Mouse (Mus musculus): ENCODE measurements at regions not wholly inside any gene's neighbourhood (a gene's known extent, or its start where the extent isn't known, plus 50 kb on each side); places are given as distances from the start of the nearest gene placed in this dataset.

DNA sequence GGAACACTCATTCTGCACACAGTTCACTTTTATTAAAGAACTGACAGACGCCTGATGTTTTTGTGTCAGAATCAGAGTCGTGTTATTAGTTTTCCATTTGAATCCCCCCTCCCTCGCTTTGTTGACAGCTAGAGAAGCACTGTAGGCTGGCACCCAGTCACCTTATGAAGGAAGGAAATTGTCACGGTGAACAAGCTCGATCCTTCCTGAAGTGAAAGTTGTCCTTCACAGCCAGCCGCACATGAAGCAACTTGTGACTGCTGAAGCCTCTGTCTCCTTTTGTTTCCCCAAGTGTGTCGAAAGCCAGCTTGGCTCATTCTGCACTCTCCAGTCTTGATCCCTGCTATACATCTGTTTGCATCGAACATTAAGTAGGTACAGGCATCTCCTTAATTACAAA, 364.6 kb upstream of the Ubash3b start:
- Histone ChIP-seq H3K9me3 (ENCODE audit: control insufficient read depth, low read length) (no peaks in the 10 kb centered on the region), H3K4me3 (replicated peaks; ENCODE audit: low read length) (no peak overlapping the region), H3K36me3 (ENCODE audit: control insufficient read depth, insufficient read depth, low read length) (0 out of 2 replicates have a peak, but pooled peaks cover 7% of the 10 kb centered on the region), H3K27ac (replicated peaks; ENCODE audit: low read depth, low read length) (0 out of 2 replicates have a peak overlapping the region, but pooled peaks have one; percentile 76), H3K4me2 (replicated peaks; ENCODE audit: low read depth, low read length, severe bottlenecking) (no peak overlapping the region), H3K27me3 (ENCODE audit: control insufficient read depth, insufficient read depth, low read length) (no peaks in the 10 kb centered on the region), H3K9ac (ENCODE audit: low read depth, low read length, severe bottlenecking) (no peak overlapping the region), H3K4me1 (ENCODE audit: control insufficient read depth, insufficient read depth, low read length) (peaks cover 27% of the 10 kb centered on the region)
- 54% methylated on average over 8 of the region's 8 CpGs for WGBS
- no peak for TF ChIP-seq POLR2A (IDR thresholded peaks at IDR 0.05; ENCODE audit: borderline replicate concordance, extremely low read depth, insufficient read depth, insufficient read length)
- no peak for DNase-seq (ENCODE audit: low spot score)
- ATAC-seq (ENCODE audit: low FRiP score, low read depth) = no peak

DNA sequence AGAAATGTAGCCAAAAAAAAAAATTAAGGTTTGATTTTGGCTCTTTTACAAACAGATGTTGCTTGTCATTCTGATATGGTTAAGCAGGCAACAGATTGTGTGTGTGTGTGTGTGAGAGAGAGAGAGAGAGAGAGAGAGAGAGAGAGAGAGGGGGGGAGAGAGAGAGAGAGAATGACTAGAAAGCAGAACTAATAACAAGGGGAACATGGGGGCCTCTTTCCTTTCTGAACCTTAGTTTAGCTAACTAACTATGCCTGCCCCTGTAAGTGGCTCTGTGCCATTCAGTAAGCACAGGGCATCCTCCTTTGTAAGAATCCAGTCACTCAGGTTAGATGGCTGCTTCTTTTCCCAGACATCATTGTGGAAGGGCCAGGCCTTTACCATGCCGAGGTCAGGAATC, 364.0 kb upstream of the Ubash3b start:
- Histone ChIP-seq H3K4me3 (replicated peaks; ENCODE audit: low read length) (no peak overlapping the region), H3K9ac (ENCODE audit: low read depth, low read length, severe bottlenecking) (no peak overlapping the region), H3K9me3 (ENCODE audit: control insufficient read depth, low read length) (no peaks in the 10 kb centered on the region), H3K27me3 (ENCODE audit: control insufficient read depth, insufficient read depth, low read length) (no peaks in the 10 kb centered on the region), H3K36me3 (ENCODE audit: control insufficient read depth, insufficient read depth, low read length) (0 out of 2 replicates have a peak, but pooled peaks cover 7% of the 10 kb centered on the region), H3K4me2 (replicated peaks; ENCODE audit: low read depth, low read length, severe bottlenecking) (no peak overlapping the region), H3K4me1 (ENCODE audit: control insufficient read depth, insufficient read depth, low read length) (peaks cover 27% of the 10 kb centered on the region), H3K27ac (replicated peaks; ENCODE audit: low read depth, low read length) (peak overlapping the region; percentile 76; the same call in 1 of the 2 replicates)
- ATAC-seq (ENCODE audit: low FRiP score, low read depth) (no peak), DNase-seq (ENCODE audit: low spot score) (peak; percentile 24)
- 41% methylated on average over 1 of the region's 1 CpGs for WGBS
- no peak for TF ChIP-seq POLR2A (IDR thresholded peaks at IDR 0.05; ENCODE audit: borderline replicate concordance, extremely low read depth, insufficient read depth, insufficient read length)

DNA sequence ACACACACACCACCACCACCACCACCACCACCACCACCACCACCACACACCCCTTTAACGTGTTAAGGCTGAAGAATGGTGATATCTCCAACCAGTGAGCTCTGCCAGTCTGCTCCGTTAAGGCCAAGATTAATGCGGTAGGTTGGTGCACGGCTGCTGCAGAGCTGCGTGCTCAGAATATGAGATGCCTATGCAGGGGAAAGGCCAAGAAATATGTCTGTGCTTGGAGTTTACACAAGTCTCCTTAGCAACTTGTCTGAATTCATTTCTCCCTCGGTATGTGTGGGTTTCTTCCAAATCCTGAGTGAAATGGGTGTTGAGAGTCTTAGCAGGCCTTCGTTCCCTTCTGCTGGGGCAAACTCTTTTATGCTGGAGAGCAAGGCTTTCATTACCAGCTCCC, 363.1 kb upstream of the Ubash3b start:
- Histone ChIP-seq H3K27ac (replicated peaks; ENCODE audit: low read depth, low read length) (peak overlapping the region; percentile 76), H3K9me3 (ENCODE audit: control insufficient read depth, low read length) (no peaks in the 10 kb centered on the region), H3K27me3 (ENCODE audit: control insufficient read depth, insufficient read depth, low read length) (no peaks in the 10 kb centered on the region), H3K4me3 (replicated peaks; ENCODE audit: low read length) (no peak overlapping the region), H3K4me1 (ENCODE audit: control insufficient read depth, insufficient read depth, low read length) (peaks cover 27% of the 10 kb centered on the region), H3K9ac (ENCODE audit: low read depth, low read length, severe bottlenecking) (no peak overlapping the region), H3K4me2 (replicated peaks; ENCODE audit: low read depth, low read length, severe bottlenecking) (no peak overlapping the region), H3K36me3 (ENCODE audit: control insufficient read depth, insufficient read depth, low read length) (0 out of 2 replicates have a peak, but pooled peaks cover 5% of the 10 kb centered on the region)
- DNase-seq (ENCODE audit: low spot score) = no peak
- 40% methylated on average over 7 of the region's 7 CpGs for WGBS
- peak; percentile 57; the same call in 1 of the 2 replicates for ATAC-seq (ENCODE audit: low FRiP score, low read depth)
- no peak for TF ChIP-seq POLR2A (IDR thresholded peaks at IDR 0.05; ENCODE audit: borderline replicate concordance, extremely low read depth, insufficient read depth, insufficient read length)

DNA sequence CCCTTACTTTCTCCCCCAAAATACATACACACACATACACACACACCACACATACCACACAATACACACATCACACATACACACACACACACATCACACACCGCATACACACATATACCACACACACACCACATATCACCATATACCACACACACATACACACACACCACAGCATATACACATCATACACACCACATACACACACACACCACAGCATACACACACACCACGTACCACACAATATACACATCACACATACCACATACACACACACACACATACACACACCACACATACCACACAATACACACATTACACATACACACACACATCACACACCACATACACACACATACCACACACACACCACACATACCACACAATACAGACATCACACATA, 362.5 kb upstream of the Ubash3b start:
- Histone ChIP-seq H3K9me3 (ENCODE audit: control insufficient read depth, low read length) (no peaks in the 10 kb centered on the region), H3K4me3 (replicated peaks; ENCODE audit: low read length) (no peak overlapping the region), H3K4me2 (replicated peaks; ENCODE audit: low read depth, low read length, severe bottlenecking) (no peak overlapping the region), H3K4me1 (ENCODE audit: control insufficient read depth, insufficient read depth, low read length) (peaks cover 27% of the 10 kb centered on the region), H3K36me3 (ENCODE audit: control insufficient read depth, insufficient read depth, low read length) (no peaks in the 10 kb centered on the region), H3K9ac (ENCODE audit: low read depth, low read length, severe bottlenecking) (no peak overlapping the region), H3K27me3 (ENCODE audit: control insufficient read depth, insufficient read depth, low read length) (no peaks in the 10 kb centered on the region), H3K27ac (replicated peaks; ENCODE audit: low read depth, low read length) (no peak overlapping the region)
- no peak for TF ChIP-seq POLR2A (IDR thresholded peaks at IDR 0.05; ENCODE audit: borderline replicate concordance, extremely low read depth, insufficient read depth, insufficient read length)
- DNase-seq (ENCODE audit: low spot score) = no peak
- WGBS = 94% methylated on average over 2 of the region's 2 CpGs
- ATAC-seq (ENCODE audit: low FRiP score, low read depth) = no peak

DNA sequence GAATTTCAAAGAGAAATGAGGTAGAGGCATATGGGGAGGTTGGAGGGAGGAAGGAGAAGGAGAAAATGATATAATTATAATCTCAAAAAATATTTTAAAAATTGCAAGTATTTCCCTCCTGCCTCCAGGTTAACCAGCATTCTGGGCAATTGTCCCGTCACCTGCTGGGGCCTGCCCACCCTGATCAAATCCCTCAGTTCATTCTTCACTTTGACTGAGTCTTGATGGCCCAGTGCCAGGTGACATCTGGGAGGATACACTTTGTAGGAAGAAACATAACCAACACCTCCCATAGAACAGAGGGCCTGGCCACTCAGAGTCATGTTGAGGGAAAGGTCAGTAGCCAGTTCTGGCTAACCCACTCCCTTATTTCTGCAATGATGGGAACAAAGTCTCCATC, 360.8 kb upstream of the Ubash3b start:
- Histone ChIP-seq H3K9ac (ENCODE audit: low read depth, low read length, severe bottlenecking) (no peak overlapping the region), H3K4me1 (ENCODE audit: control insufficient read depth, insufficient read depth, low read length) (peaks cover 33% of the 10 kb centered on the region), H3K4me3 (replicated peaks; ENCODE audit: low read length) (no peak overlapping the region), H3K9me3 (ENCODE audit: control insufficient read depth, low read length) (no peaks in the 10 kb centered on the region), H3K27me3 (ENCODE audit: control insufficient read depth, insufficient read depth, low read length) (no peaks in the 10 kb centered on the region), H3K36me3 (ENCODE audit: control insufficient read depth, insufficient read depth, low read length) (no peaks in the 10 kb centered on the region), H3K27ac (replicated peaks; ENCODE audit: low read depth, low read length) (no peak overlapping the region), H3K4me2 (replicated peaks; ENCODE audit: low read depth, low read length, severe bottlenecking) (no peak overlapping the region)
- TF ChIP-seq POLR2A (IDR thresholded peaks at IDR 0.05; ENCODE audit: borderline replicate concordance, extremely low read depth, insufficient read depth, insufficient read length) = no peak
- ATAC-seq (ENCODE audit: low FRiP score, low read depth) (no peak), DNase-seq (ENCODE audit: low spot score) (no peak)
- 50% methylated on average over 1 of the region's 1 CpGs for WGBS

DNA sequence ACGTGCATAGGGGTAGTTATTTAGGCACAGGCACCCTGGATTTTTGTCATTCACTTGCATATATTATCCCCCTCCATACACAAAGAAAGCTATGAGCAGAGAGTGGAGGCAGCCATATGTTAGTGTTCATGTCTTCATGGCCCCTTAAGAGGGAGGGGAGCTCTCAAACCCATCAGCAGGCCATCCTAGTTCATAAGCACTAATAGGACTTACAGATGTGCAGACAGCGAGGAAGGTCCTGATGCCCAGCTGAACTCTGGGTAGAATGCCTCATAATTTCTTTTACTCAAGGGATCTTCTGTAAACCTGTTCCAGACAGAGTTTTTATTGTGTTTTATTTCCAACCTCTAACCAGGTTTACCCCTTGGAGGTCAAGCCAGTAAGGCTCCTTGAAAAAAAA, 356.3 kb upstream of the Ubash3b start:
- no peaks in the 10 kb centered on the region for H3K9me3 ChIP-seq (ENCODE audit: control insufficient read depth, low read length)
- no peaks in the 10 kb centered on the region for H3K27me3 ChIP-seq (ENCODE audit: control insufficient read depth, insufficient read depth, low read length)
- H3K9ac ChIP-seq (ENCODE audit: low read depth, low read length, severe bottlenecking) = no peak overlapping the region
- peaks cover 13% of the 10 kb centered on the region for H3K4me1 ChIP-seq (ENCODE audit: control insufficient read depth, insufficient read depth, low read length)
- H3K4me2 ChIP-seq (replicated peaks; ENCODE audit: low read depth, low read length, severe bottlenecking) = no peak overlapping the region
- DNase-seq (ENCODE audit: low spot score) = no peak
- H3K27ac ChIP-seq (replicated peaks; ENCODE audit: low read depth, low read length) = no peak overlapping the region
- H3K4me3 ChIP-seq (replicated peaks; ENCODE audit: low read length) = no peak overlapping the region
- no peak for ATAC-seq (ENCODE audit: low FRiP score, low read depth)
- H3K36me3 ChIP-seq (ENCODE audit: control insufficient read depth, insufficient read depth, low read length) = no peaks in the 10 kb centered on the region
- TF ChIP-seq POLR2A (IDR thresholded peaks at IDR 0.05; ENCODE audit: borderline replicate concordance, extremely low read depth, insufficient read depth, insufficient read length) = no peak
- 64% methylated on average over 2 of the region's 2 CpGs for WGBS

Measured in limb, embryonic 14.5 days (tissue).